Mouse (Mus musculus) mouse trophoblast stem cell (cell line): ENCODE data around the gene Nacc2.

Source experiments
- in situ Hi-C, 2 experiments: fragments of 300-500 bp; cut with MseI, MboI; formaldehyde crosslinking; loops; 2 replicates in 1 of 2; 3 replicates in 1 of 2; pipeline ENCODE4 v1.15.1; 2025

Gene Nacc2

GRCm38 (mm10) chr2:26123079-26123648 is at the start of gene Nacc2:
Gene Nacc2, minus strand, starts transcription at chr2:26123220.
- in situ Hi-C loops, result no loop called here

- in situ Hi-C loops, result loop anchor here in 1 of 2 experiments (25.0 kb wide), 1 partner anchor 90 kb away; no protein-coding TSS in a partner anchor
These were observed 49.1 kb upstream of the Nacc2 start for GRCm38 (mm10) chr2:26172166-26172565.

GRCm38 (mm10) chr2:26170376-26170775 is 47.4 kb upstream of the Nacc2 start:
- in situ Hi-C loops, result loop anchor here in 1 of 2 experiments (25.0 kb wide), 1 partner anchor 92 kb away; no protein-coding TSS in a partner anchor

- in situ Hi-C loops, result loop anchor here in 1 of 2 experiments (25.0 kb wide), 1 partner anchor 93 kb away; no protein-coding TSS in a partner anchor
These were observed 46.0 kb upstream of the Nacc2 start for GRCm38 (mm10) chr2:26168843-26169579.

GRCm38 (mm10) chr2:26166890-26167289 is 43.9 kb upstream of the Nacc2 start:
- in situ Hi-C loops, result loop anchor here in 1 of 2 experiments (25.0 kb wide), 1 partner anchor 95 kb away; no protein-coding TSS in a partner anchor

- in situ Hi-C loops, result loop anchor here (5.0 to 25.0 kb wide), 2 partner anchors 104 to 119 kb away; no protein-coding TSS in a partner anchor
These were observed 35.0 kb upstream of the Nacc2 start for GRCm38 (mm10) chr2:26158064-26158463.

GRCm38 (mm10) chr2:26156191-26156977 is 33.4 kb upstream of the Nacc2 start:
- in situ Hi-C loops, result loop anchor here (5.0 to 25.0 kb wide), 2 partner anchors 106 to 121 kb away; no protein-coding TSS in a partner anchor

GRCm38 (mm10) chr2:26155737-26156136 is 32.7 kb upstream of the Nacc2 start:
- in situ Hi-C loops, result loop anchor here (5.0 to 25.0 kb wide), 2 partner anchors 107 to 122 kb away; no protein-coding TSS in a partner anchor

- in situ Hi-C loops, result loop anchor here in 1 of 2 experiments (25.0 kb wide), 1 partner anchor 108 kb away; no protein-coding TSS in a partner anchor
These were observed 31.6 kb upstream of the Nacc2 start for GRCm38 (mm10) chr2:26154586-26154985.

- in situ Hi-C loops, result loop anchor here in 1 of 2 experiments (25.0 kb wide), 1 partner anchor 108 kb away; no protein-coding TSS in a partner anchor
These were observed 30.9 kb upstream of the Nacc2 start for GRCm38 (mm10) chr2:26153909-26154340.

- in situ Hi-C loops, result loop anchor here in 1 of 2 experiments (25.0 kb wide), 1 partner anchor 109 kb away; no protein-coding TSS in a partner anchor
These were observed 30.3 kb upstream of the Nacc2 start for GRCm38 (mm10) chr2:26153295-26153694.

- in situ Hi-C loops, result loop anchor here in 1 of 2 experiments (10.0 kb wide), 1 partner anchor 123 kb away; the partner anchor contains the start of gene Ubac1
These were observed 24.8 kb upstream of the Nacc2 start for GRCm38 (mm10) chr2:26147706-26148370.

- in situ Hi-C loops, result loop anchor here in 1 of 2 experiments (10.0 kb wide), 1 partner anchor 122 kb away; the partner anchor contains the start of gene Ubac1
These were observed 23.5 kb upstream of the Nacc2 start for GRCm38 (mm10) chr2:26146337-26147042.

- in situ Hi-C loops, result loop anchor here in 1 of 2 experiments (10.0 kb wide), 1 partner anchor 120 kb away; the partner anchor contains the start of gene Ubac1
These were observed 22.1 kb upstream of the Nacc2 start for GRCm38 (mm10) chr2:26145113-26145512.

- in situ Hi-C loops, result loop anchor here (5.0 to 10.0 kb wide), 3 partner anchors 87 to 120 kb away; partner anchors contain the start of gene Ubac1 (in 1 of the 2)
These were observed 21.3 kb upstream of the Nacc2 start for GRCm38 (mm10) chr2:26144331-26144730.

- in situ Hi-C loops, result loop anchor here (5.0 to 10.0 kb wide), 3 partner anchors 86 to 119 kb away; partner anchors contain the start of gene Ubac1 (in 1 of the 2)
These were observed 20.5 kb upstream of the Nacc2 start for GRCm38 (mm10) chr2:26143556-26143955.

GRCm38 (mm10) chr2:26142986-26143385 is 20.0 kb upstream of the Nacc2 start:
- in situ Hi-C loops, result loop anchor here (5.0 to 10.0 kb wide), 3 partner anchors 86 to 118 kb away; partner anchors contain the start of gene Ubac1 (in 1 of the 2)

GRCm38 (mm10) chr2:26141893-26142635 is 19.0 kb upstream of the Nacc2 start:
- in situ Hi-C loops, result loop anchor here (5.0 to 10.0 kb wide), 3 partner anchors 85 to 117 kb away; partner anchors contain the start of gene Ubac1 (in 1 of the 2)
